Mouse (Mus musculus) embryonic fibroblast, embryonic 13.5 days (primary cell): ENCODE data around the gene Irf5.
"Not testable (repeated sequence)": the region's sequence is repeated elsewhere in the genome, so short reads cannot be mapped to it uniquely, and the experiment has no call there.

Experiments used
- CTCF ChIP-seq: IDR thresholded peaks from 2 replicates; pipeline ENCODE4 v1.5.1; 2011; ENCODE audit warnings: mild to moderate bottlenecking, control low read depth, low read length, moderate library complexity, borderline replicate concordance; ENCODE audit not compliant: insufficient read depth
- POLR2A ChIP-seq: IDR thresholded peaks from 2 replicates; pipeline ENCODE4 v1.6.1; 2011; ENCODE audit warnings: low read depth, mild to moderate bottlenecking, control low read depth, low read length, moderate library complexity

DNA sequence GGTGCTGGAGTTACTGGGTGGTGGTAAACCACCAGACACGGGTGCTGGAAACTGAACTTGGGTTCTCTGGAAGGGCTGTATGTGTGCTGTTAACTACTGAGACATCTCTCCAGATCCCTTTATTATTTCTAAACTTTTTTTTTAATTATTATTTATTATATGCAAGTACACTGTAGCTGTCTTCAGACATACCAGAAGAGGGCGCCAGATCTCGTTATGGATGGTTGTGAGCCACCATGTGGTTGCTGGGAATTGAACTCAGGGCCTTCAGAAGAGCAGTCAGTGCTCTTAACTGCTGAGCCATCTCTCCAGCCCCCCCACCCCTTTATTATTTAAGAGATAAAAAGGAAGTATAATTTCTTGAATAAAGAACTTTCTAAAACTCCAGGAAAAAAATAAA, 50.0 kb downstream of the Irf5 start:
- not testable (repeated sequence) for TF ChIP-seq POLR2A, CTCF
